Mouse (Mus musculus) ES-E14 (cell line): Measurements from ENCODE around the gene Palld.

ENCODE experiments used
- CHD2 ChIP-seq: IDR thresholded peaks from 2 replicates; pipeline ENCODE4 v1.6.1; 2014; ENCODE audit warnings: mild to moderate bottlenecking, low read depth, low read length, inconsistent platforms
- MAFK ChIP-seq: IDR thresholded peaks from 2 replicates; pipeline ENCODE4 v1.6.1; 2014; ENCODE audit warnings: mild to moderate bottlenecking, low read depth, low read length, inconsistent platforms; ENCODE audit not compliant: insufficient read depth
- ZC3H11A ChIP-seq: IDR thresholded peaks from 2 replicates; pipeline ENCODE4 v1.6.1; 2012; ENCODE audit warnings: low read depth, mild to moderate bottlenecking, inconsistent platforms, low read length, borderline replicate concordance
- ZNF384 ChIP-seq: IDR thresholded peaks from 2 replicates; pipeline ENCODE4 v1.6.1; 2012; ENCODE audit warnings: low read depth, low read length, inconsistent platforms

DNA sequence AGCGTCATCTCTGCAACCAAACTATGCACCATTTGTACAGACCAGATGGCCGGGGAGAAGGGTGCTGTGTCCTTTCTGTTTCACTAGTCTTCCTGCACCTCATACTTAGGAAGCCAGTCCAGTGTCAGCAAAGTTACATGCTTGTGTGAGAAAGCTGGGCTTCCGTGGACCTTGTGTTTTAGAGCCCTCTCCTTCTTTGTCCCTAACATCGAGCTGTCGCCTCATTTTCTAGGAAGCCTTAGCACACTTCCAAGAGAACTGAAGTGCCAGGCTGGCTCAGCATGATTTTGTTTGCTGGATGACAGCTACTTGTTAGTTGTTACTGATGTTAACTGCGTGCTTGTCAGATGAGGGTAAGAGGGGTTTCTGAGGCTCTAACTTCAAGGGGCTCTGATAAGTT, 329.8 kb downstream of the Palld start:
- TF ChIP-seq CHD2 (no peak), ZC3H11A (no peak), MAFK (no peak), ZNF384 (no peak)
